In the genomic region with DNA sequence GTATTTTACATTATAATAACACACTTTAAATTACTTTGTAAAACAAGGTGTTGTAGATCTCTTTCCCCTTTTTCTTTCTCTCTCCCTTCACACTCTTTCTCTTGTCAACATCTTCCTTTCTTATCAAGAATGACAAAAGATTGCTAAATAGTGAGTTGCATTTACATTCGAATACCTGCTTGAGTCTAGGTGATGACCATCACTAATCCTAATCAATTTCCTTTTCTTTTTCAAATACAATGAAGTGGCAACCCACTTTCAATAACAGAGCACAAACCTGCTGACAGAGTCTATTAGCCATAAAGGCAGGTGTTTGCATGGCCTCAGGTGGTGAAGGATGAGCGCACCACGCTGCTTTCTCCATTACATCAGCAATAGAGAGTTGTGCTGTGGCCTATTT, we compare ENCODE assay signal across 26 mouse cellular contexts.
"Had no signal": no experiment of that assay in that cellular context is flagged by ENCODE, and none has a peak within 500 bp of the region (broad histone marks: within the 10 kb centered on the region; RNA-seq: fewer than 3 reads in every experiment).

No protein-coding gene starts in this region.

- H3K4me1 ChIP-seq: heart, embryonic 10.5 days; heart, embryonic 12.5 days; hindbrain, embryonic 10.5 days; hindbrain, embryonic 12.5 days; intestine, embryonic 15.5 days; limb, embryonic 13.5 days; limb, embryonic 15.5 days; liver, embryonic 12.5 days had no signal

- ATAC-seq: hindbrain, embryonic 16.5 days; inflammation-experienced regulatory T-cells, adult 6 months; intestine, embryonic 15.5 days; intestine, postnatal 0 days; liver, embryonic 12.5 days had no signal

- H3K27ac ChIP-seq: gastrocnemius, adult 2 months; heart, embryonic 10.5 days; hindbrain, embryonic 10.5 days; hindbrain, embryonic 12.5 days; hindbrain, embryonic 14.5 days; intestine, embryonic 15.5 days; kidney, postnatal 0 days; layer of hippocampus, adult 2 months; limb, embryonic 13.5 days; limb, embryonic 15.5 days; liver, embryonic 12.5 days; liver, embryonic 14.5 days had no signal

- H3K4me2 ChIP-seq: heart, embryonic 12.5 days; hindbrain, embryonic 12.5 days; hindbrain, embryonic 14.5 days; intestine, embryonic 15.5 days; limb, embryonic 13.5 days; limb, embryonic 15.5 days; liver, embryonic 12.5 days had no signal

- DNase-seq: gastrocnemius, adult 2 months; gastrocnemius, postnatal 10 days; gastrocnemius, postnatal 25 days; heart, adult 18-20 months; heart, postnatal 10 days; heart, postnatal 4 days; kidney, adult 18-20 months; kidney, adult 8-10 months; kidney, postnatal 14 days; kidney, postnatal 36 days; left cerebral cortex, postnatal 4 days had no signal

- H3K9ac ChIP-seq: heart, embryonic 12.5 days; hindbrain, embryonic 12.5 days; hindbrain, embryonic 14.5 days; intestine, embryonic 15.5 days; limb, embryonic 13.5 days; limb, embryonic 15.5 days; liver, embryonic 12.5 days; liver, embryonic 14.5 days had no signal

- H3K36me3 ChIP-seq: heart, embryonic 10.5 days; heart, embryonic 12.5 days; hindbrain, embryonic 10.5 days; hindbrain, embryonic 12.5 days; intestine, embryonic 15.5 days; limb, embryonic 13.5 days; limb, embryonic 15.5 days; liver, embryonic 12.5 days had no signal

- H3K9me3 ChIP-seq: heart, embryonic 10.5 days; heart, embryonic 12.5 days; hindbrain, embryonic 10.5 days; hindbrain, embryonic 12.5 days; intestine, embryonic 15.5 days; limb, embryonic 13.5 days; limb, embryonic 15.5 days; liver, embryonic 12.5 days had no signal

- H3K27me3 ChIP-seq: heart, embryonic 12.5 days; hindbrain, embryonic 12.5 days; intestine, embryonic 15.5 days; limb, embryonic 13.5 days; limb, embryonic 15.5 days; liver, embryonic 12.5 days had no signal

- H3K4me3 ChIP-seq: gastrocnemius, adult 2 months; heart, embryonic 10.5 days; heart, embryonic 12.5 days; hindbrain, embryonic 10.5 days; hindbrain, embryonic 12.5 days; intestine, embryonic 15.5 days; layer of hippocampus, adult 2 months; limb, embryonic 13.5 days; limb, embryonic 15.5 days; liver, embryonic 12.5 days had no signal
